Mouse (Mus musculus): ENCODE measurements around the gene Tube1.

Gene Tube1

DNA sequence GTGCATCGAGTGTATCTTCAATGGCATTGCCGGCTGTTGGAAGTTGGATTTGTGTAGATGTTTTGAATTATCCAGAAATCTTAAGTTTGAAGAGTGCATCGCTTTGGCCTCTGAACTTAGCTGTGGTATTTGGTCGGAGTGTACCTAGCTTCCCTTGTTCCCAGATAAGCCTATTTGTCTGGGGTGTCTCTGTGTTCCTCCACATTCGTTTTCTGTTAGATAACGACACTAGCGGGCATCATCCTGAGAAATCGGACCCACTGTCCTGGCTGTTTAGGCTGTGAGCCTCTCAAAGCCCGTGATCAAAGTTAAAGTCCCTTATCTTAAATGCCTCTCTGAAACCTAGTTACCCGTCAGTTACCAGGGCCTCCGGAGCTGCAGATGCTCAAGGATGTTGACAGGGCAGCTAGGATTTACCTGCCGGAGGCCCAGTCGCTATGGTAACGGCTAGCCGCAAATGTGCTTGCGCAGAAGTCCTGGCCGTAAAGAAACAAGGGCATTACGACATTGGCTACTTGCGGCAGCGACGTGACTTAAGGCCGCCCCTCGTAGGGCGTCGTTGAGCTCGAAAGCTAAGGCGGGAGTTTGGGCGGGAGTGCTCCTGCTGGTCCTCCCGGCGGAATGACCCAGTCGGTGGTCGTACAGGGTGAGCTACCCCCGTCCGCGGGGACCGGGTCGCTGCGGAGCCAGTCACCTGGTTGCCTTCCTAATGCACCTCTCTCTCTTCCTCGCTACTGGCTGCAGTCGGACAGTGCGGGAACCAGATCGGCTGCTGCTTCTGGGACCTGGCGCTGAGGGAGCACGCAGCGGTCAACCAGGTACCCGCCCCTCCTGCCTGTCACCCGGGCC is at the start of gene Tube1, which contains the start of gene Fam229b:
Gene Tube1 (plus strand): TSS at position 515 of the 849 bp plus-strand sequence.
Gene Fam229b (minus strand): TSS at position 453 of the 849 bp plus-strand sequence.
- peak; percentile 93 for DNase-seq (ENCODE audit: low spot score in 2 of 2)

- no peak for DNase-seq (ENCODE audit: low spot score in 2 of 2)
These were observed 36.8 kb upstream of the Tube1 start for GRCm38 (mm10) chr10:39096981-39097380.

DNA sequence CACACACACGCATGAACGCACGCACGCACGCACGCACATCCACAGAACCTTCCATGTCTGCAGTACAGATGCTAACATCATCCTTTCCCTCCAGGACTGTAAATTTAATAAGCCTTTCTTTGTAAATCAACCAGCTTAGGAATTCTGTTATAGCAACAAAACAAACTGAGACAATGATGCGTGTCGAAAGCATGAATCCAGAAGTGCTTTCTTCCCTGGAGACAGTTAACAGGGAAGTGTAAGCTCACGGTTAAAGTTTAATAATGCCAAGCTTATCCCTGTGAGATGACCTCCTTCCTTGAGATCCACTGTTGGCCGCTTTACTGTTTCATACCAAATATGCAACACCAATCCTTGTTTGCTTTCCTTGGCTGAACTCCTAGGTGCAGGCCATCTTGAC is 35.0 kb upstream of the Tube1 start:
- DNase-seq (ENCODE audit: low spot score in 2 of 2): no peak

GRCm38 (mm10) chr10:39104803-39105449 is 28.9 kb upstream of the Tube1 start:
- no peak for DNase-seq (ENCODE audit: low spot score in 2 of 2)

DNA sequence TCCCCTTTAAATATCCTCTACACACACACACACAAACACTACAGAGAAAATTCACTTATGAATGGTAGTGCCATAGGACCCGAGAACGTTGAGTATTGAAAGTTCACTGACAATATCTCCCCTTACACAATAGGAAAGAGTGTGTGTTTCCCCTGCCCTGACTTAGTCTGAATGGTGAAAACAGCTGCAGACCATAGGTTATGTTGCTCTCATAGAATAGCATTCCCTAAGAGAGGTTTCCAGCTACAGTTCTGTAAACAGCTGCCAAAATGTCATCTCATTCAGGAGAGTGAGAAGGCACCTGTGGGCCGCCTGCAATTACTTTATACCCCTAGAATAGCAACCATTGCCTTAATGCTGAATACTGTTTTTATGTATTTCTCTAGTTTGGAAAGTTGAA is 27.4 kb upstream of the Tube1 start:
- DNase-seq (ENCODE audit: low spot score in 2 of 2): no peak

- no peak for DNase-seq (ENCODE audit: low spot score in 2 of 2)
These were observed 26.8 kb upstream of the Tube1 start for GRCm38 (mm10) chr10:39106935-39107334.

DNA sequence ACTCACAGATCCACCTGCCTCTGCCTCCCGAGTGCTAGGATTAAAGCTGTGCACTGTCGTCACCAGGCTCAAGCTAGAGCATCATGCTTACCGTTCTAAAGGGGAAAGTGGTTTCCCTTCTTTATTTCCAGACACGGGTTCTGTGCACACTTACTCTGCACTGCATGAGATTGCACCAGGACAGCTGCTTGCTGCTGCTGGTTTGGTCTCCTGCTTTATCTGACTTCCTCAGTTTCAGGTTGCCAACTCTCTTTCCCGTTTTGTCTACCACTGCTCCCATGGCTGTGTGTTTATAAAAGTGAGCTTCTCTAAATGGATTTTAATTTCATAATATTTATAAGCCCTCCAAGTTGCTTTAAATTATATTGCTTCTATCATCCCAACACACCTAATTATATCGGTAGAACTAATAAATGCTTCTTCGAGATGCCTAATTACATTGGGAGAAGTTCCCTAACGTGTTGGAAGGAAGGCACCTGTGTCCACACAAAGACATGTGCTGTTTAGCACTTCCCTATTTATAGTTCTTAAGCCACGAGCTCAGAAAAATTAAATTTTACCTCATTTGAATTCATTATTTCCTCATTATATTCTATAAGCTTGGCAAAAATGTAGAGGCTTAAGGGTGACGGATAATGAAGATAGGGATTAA is 24.8 kb upstream of the Tube1 start:
- DNase-seq (ENCODE audit: low spot score in 2 of 2): no peak

DNA sequence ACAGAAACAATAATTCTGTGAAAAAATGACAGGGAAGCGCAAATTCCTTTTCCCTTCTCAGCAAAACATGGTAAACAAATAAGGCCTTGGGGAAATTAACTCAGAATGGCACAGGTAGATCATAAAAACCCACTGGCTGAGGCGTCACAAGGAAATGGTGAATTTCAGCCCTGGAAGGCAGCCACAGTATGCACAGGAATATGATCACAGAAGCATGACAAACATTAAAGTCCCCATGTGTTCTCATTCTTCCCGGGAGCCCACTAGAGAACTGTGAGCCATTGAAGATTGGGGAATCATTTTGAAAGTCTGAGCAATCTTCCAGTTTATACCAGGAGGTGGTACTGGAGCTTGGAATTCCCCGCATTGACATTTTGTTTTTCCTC is 24.3 kb upstream of the Tube1 start:
- no peak for DNase-seq (ENCODE audit: low spot score in 2 of 2)

DNA sequence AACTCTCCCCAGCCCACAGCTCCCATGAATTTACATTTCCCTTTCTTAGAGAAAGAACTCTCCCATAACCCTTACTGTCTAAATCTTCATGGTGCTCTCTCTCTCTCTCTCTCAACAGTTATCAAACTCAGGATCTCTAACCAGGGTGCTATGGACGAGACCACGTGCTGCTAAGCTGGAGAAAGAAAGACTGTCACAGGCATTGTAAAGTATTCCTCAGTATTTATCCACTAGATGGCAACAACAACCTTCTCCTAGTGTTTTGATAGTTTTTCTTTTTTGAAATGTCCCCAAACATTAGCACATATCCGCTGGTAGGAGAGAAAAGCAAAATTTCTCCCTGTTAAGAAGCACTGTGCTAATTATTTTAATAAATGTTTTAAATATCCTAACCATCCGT is 12.4 kb upstream of the Tube1 start:
- no peak for DNase-seq (ENCODE audit: low spot score in 2 of 2)

DNA sequence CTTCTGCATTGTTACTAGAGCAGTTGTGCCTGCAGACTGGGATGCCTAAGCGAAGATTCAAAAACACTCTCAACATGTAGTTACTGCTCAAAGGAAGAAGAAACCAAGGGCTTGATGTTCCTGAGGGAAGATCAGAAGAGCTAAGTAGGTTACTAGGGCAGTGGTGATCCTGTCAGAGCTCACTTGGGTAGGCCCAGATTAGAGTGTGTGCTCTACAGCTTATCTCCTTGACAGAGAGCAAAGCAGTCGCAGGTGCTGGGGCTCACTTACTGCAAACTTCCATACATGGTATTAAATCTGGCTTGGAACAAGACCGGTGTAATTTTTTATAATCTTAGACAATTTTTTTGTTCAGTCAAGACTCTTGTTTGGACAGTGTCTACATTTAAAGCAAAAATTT is 4.0 kb downstream of the Tube1 start:
- DNase-seq (ENCODE audit: low spot score in 2 of 2): peak; percentile 57 to 63

DNA sequence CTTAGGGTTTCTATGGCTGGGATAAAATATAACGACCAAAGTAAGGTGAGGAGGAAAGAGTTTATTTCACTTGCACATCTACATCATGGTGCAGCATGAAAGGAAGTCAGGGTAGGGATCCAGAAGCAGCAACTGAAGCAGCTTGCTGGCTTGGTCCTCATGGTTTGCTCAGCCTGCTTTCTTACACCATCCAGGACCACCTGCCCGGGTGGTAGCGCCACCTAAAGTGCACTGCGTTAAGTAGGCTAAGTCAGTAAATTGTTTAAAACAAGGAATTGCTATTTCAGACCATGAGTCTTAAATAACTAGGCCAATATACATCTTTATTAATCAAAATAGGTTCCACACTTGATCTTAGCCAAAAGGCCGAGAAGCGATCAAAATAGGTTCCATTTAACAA is 5.0 kb downstream of the Tube1 start:
- peak in 1 of 2 experiments; percentile 41 for DNase-seq (ENCODE audit: low spot score in 2 of 2)

DNA sequence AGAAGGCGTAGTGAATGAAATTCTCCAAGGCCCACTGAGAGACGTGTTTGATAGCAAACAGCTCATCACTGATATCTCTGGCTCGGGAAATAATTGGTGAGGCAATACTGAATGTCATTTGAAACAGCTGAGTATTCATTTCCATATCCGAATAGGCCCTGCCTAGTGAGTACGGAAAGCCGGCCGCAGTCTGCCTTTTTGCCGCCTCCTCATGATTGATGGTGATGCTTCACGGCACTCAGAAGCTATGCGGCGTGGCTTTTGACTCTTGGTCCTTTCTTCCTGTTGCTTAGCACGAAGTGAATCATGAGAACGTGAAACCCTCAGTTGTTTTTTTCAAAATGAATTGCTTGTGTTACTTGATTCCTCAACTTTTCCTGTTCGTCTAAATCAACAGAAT is 7.1 kb downstream of the Tube1 start:
- DNase-seq (ENCODE audit: low spot score in 2 of 2): no peak

- no peak for DNase-seq (ENCODE audit: low spot score in 2 of 2)
These were observed 7.6 kb downstream of the Tube1 start for GRCm38 (mm10) chr10:39141401-39141800.

- no peak for DNase-seq (ENCODE audit: low spot score in 2 of 2)
These were observed 8.4 kb downstream of the Tube1 start for GRCm38 (mm10) chr10:39142216-39142615.

DNA sequence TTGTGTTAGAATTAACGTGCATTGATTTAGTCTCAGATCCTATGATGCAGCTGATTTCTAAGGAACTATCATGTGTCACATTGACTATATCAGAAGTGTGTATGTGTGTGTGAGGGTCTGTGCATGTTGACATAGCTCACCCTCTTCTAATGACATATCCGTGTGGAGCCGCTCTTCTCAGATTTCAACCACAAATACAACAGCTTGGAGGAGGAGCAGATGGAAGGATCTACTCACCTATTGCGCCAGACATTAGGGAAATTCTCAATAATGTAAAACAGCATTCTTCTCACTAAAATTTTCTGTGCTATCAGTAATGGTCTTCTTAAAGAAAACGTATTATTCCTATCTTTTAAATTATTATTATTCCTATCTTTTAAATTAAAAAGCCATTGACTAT is 22.9 kb downstream of the Tube1 start:
- DNase-seq (ENCODE audit: low spot score in 2 of 2): no peak

DNA sequence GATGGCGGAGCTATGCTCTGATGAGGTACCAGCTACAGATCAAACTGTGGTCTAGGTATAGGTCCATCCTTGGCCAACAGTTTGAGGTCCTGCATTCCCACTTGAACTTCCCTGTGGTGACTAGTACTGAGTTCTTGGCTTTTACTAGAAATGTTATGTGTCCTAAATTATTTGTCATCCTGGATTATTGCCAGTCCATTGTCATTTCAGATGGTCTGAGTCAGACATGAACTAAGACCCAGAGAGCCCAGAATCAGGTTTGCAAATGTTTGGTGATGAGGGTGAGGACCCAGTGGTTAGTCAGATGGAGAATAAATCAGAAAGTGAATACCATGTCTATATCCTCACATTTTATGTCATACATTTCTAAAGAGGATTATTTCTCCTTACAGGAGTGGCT is 23.5 kb downstream of the Tube1 start:
- no peak for DNase-seq (ENCODE audit: low spot score in 2 of 2)

GRCm38 (mm10) chr10:39158306-39158705 is 24.5 kb downstream of the Tube1 start:
- no peak for DNase-seq (ENCODE audit: low spot score in 2 of 2)

GRCm38 (mm10) chr10:39161406-39161805 is 27.6 kb downstream of the Tube1 start:
- DNase-seq (ENCODE audit: low spot score in 2 of 2): no peak

- DNase-seq (ENCODE audit: low spot score in 2 of 2): no peak
These were observed 29.1 kb downstream of the Tube1 start for GRCm38 (mm10) chr10:39162666-39163484.

GRCm38 (mm10) chr10:39163694-39164093 is 29.9 kb downstream of the Tube1 start, which contains the start of gene Ccn6:
Ccn6 (minus strand) TSS chr10:39163794.
- DNase-seq (ENCODE audit: low spot score in 2 of 2): no peak

DNA sequence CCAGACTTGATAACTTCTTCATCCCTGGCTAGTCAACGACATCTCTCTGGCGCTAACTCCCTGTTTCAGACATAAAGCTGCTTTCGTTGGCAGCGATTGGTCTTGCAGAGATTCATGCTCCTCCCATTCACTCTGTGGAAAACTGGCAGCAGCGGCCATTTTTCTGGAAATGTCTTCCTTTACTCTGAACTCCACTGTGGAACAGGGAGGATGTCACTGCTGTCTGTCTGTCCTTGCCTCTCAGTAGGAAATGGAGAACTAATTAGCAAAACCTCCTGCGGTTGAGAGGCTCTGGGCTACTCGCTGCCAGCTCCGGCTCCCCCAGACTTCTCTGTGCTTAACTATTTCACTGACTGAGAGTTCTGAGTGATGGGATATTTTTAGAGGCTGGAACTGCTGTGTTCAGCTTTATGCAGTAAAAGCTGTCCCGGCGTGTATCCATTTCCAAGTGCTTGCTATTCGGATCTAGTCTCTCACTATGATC is 31.9 kb downstream of the Tube1 start:
- DNase-seq (ENCODE audit: low spot score in 2 of 2): no peak

DNA sequence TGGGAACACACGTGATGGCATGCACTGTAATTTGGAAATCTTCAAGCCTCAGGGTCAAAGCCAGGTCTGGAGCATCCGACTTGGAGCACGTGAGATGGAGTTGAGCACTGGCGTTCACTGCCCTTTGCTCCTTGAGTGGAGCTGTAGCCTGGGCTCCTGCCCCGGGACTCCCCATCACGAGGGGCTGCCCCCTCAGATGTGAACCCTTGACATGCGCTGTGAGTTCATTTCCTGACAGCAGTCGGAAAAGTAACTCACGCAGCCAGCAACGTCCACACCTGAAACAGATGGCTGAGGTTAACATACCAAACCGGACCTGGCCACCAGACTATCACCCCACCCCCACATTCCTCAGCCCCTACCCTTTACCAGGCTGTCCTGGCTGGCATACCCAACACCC is 33.8 kb downstream of the Tube1 start:
- no peak for DNase-seq (ENCODE audit: low spot score in 2 of 2)

All from thymus, postnatal 10 days (tissue).